Mouse (Mus musculus): Measurements from ENCODE around the gene Ppp1r9a. TPM values are rescaled to one million over a fixed set of nuclear protein-coding genes. Genes with fewer than 3 reads are reported as not detected.
"Not testable (repeated sequence)": the region's sequence is repeated elsewhere in the genome, so short reads cannot be mapped to it uniquely, and the experiment has no call there.

Gene Ppp1r9a
- polyA plus RNA-seq, 1 experiment = 3.5 TPM

- Histone ChIP-seq H3K4me3 (replicated peaks; ENCODE audit: control insufficient read depth, low read depth, low read length) (peak overlapping the region; percentile 65), H3K4me1 (ENCODE audit: control insufficient read depth, insufficient read depth, low read length) (no peaks in the 10 kb centered on the region), H3K27ac (ENCODE audit: control insufficient read depth, insufficient read depth, low read depth, low read length, poor library complexity) (no peak overlapping the region)
- 2% methylated on average over 76 of the region's 77 CpGs for WGBS
- TF ChIP-seq POLR2A (IDR thresholded peaks at IDR 0.05; ENCODE audit: borderline replicate concordance, control insufficient read depth, low read depth, low read length) (no peak), CTCF (IDR thresholded peaks at IDR 0.05; ENCODE audit: control insufficient read depth, insufficient read depth, low read length) (no peak)
Observed at GRCm38 (mm10) chr6:4903325-4904054, 773 bp downstream of the Ppp1r9a start.

GRCm38 (mm10) chr6:4904055-4904450 lies 1.3 kb downstream of the Ppp1r9a start:
- TF ChIP-seq CTCF (IDR thresholded peaks at IDR 0.05; ENCODE audit: control insufficient read depth, insufficient read depth, low read length) (no peak), POLR2A (IDR thresholded peaks at IDR 0.05; ENCODE audit: borderline replicate concordance, control insufficient read depth, low read depth, low read length) (no peak)
- H3K4me3 ChIP-seq (replicated peaks; ENCODE audit: control insufficient read depth, low read depth, low read length) = peak overlapping the region; percentile 4
- no peak overlapping the region for H3K27ac ChIP-seq (ENCODE audit: control insufficient read depth, insufficient read depth, low read depth, low read length, poor library complexity)
- WGBS = 4% methylated on average over 9 of the region's 9 CpGs
- no peaks in the 10 kb centered on the region for H3K4me1 ChIP-seq (ENCODE audit: control insufficient read depth, insufficient read depth, low read length)

GRCm38 (mm10) chr6:4910042-4910634 lies 7.4 kb downstream of the Ppp1r9a start:
- no peak overlapping the region for H3K4me3 ChIP-seq (replicated peaks; ENCODE audit: control insufficient read depth, low read depth, low read length)
- H3K4me1 ChIP-seq (ENCODE audit: control insufficient read depth, insufficient read depth, low read length) = no peaks in the 10 kb centered on the region
- TF ChIP-seq CTCF (IDR thresholded peaks at IDR 0.05; ENCODE audit: control insufficient read depth, insufficient read depth, low read length) (no peak), POLR2A (IDR thresholded peaks at IDR 0.05; ENCODE audit: borderline replicate concordance, control insufficient read depth, low read depth, low read length) (no peak)
- 85% methylated on average over 10 of the region's 10 CpGs for WGBS
- H3K27ac ChIP-seq (ENCODE audit: control insufficient read depth, insufficient read depth, low read depth, low read length, poor library complexity) = no peak overlapping the region

GRCm38 (mm10) chr6:4918470-4918869 lies 15.8 kb downstream of the Ppp1r9a start:
- no peak overlapping the region for H3K4me3 ChIP-seq (replicated peaks; ENCODE audit: control insufficient read depth, low read depth, low read length)
- WGBS = 48% methylated on average over 5 of the region's 5 CpGs
- H3K4me1 ChIP-seq (ENCODE audit: control insufficient read depth, insufficient read depth, low read length) = no peaks in the 10 kb centered on the region
- no peak overlapping the region for H3K27ac ChIP-seq (ENCODE audit: control insufficient read depth, insufficient read depth, low read depth, low read length, poor library complexity)
- no peak for TF ChIP-seq POLR2A (IDR thresholded peaks at IDR 0.05; ENCODE audit: borderline replicate concordance, control insufficient read depth, low read depth, low read length)
- TF ChIP-seq CTCF (IDR thresholded peaks at IDR 0.05; ENCODE audit: control insufficient read depth, insufficient read depth, low read length) = no peak

- H3K4me1 ChIP-seq (ENCODE audit: control insufficient read depth, insufficient read depth, low read length); H3K4me3 ChIP-seq (replicated peaks; ENCODE audit: control insufficient read depth, low read depth, low read length); H3K27ac ChIP-seq (ENCODE audit: control insufficient read depth, insufficient read depth, low read depth, low read length, poor library complexity): not testable (repeated sequence)
Observed at GRCm38 (mm10) chr6:4923791-4924190, 21.1 kb downstream of the Ppp1r9a start.

- no peak for TF ChIP-seq CTCF (IDR thresholded peaks at IDR 0.05; ENCODE audit: control insufficient read depth, insufficient read depth, low read length)
- no peak for TF ChIP-seq POLR2A (IDR thresholded peaks at IDR 0.05; ENCODE audit: borderline replicate concordance, control insufficient read depth, low read depth, low read length)
- Histone ChIP-seq H3K4me1 (ENCODE audit: control insufficient read depth, insufficient read depth, low read length) (no peaks in the 10 kb centered on the region), H3K4me3 (replicated peaks; ENCODE audit: control insufficient read depth, low read depth, low read length) (no peak overlapping the region), H3K27ac (ENCODE audit: control insufficient read depth, insufficient read depth, low read depth, low read length, poor library complexity) (no peak overlapping the region)
- 84% methylated on average over 14 of the region's 14 CpGs for WGBS
Observed at GRCm38 (mm10) chr6:4925966-4926687, 23.4 kb downstream of the Ppp1r9a start.

- H3K27ac ChIP-seq (ENCODE audit: control insufficient read depth, insufficient read depth, low read depth, low read length, poor library complexity) = no peak overlapping the region
- H3K4me3 ChIP-seq (replicated peaks; ENCODE audit: control insufficient read depth, low read depth, low read length) = no peak overlapping the region
- H3K4me1 ChIP-seq (ENCODE audit: control insufficient read depth, insufficient read depth, low read length) = no peaks in the 10 kb centered on the region
- TF ChIP-seq POLR2A (IDR thresholded peaks at IDR 0.05; ENCODE audit: borderline replicate concordance, control insufficient read depth, low read depth, low read length) = no peak
- no peak for TF ChIP-seq CTCF (IDR thresholded peaks at IDR 0.05; ENCODE audit: control insufficient read depth, insufficient read depth, low read length)
- WGBS = 73% methylated on average over 3 of the region's 3 CpGs
Observed at GRCm38 (mm10) chr6:4930321-4930720, 27.6 kb downstream of the Ppp1r9a start.

GRCm38 (mm10) chr6:4938901-4939300 lies 36.2 kb downstream of the Ppp1r9a start:
- Histone ChIP-seq H3K4me3 (replicated peaks; ENCODE audit: control insufficient read depth, low read depth, low read length) (no peak overlapping the region), H3K27ac (ENCODE audit: control insufficient read depth, insufficient read depth, low read depth, low read length, poor library complexity) (no peak overlapping the region), H3K4me1 (ENCODE audit: control insufficient read depth, insufficient read depth, low read length) (no peaks in the 10 kb centered on the region)
- TF ChIP-seq CTCF (IDR thresholded peaks at IDR 0.05; ENCODE audit: control insufficient read depth, insufficient read depth, low read length) (no peak), POLR2A (IDR thresholded peaks at IDR 0.05; ENCODE audit: borderline replicate concordance, control insufficient read depth, low read depth, low read length) (no peak)
- WGBS = 80% methylated on average over 3 of the region's 3 CpGs
